Mouse (Mus musculus): ENCODE results near the gene Castor2. TPM values are rescaled to one million over a fixed set of nuclear protein-coding genes. Genes with fewer than 3 reads are reported as not detected.

The Castor2 gene
- polyA plus RNA-seq, 1 experiment, result 4.9 TPM

GRCm38 (mm10) chr5:134131586-134131985 lies 32.1 kb downstream of the Castor2 start:
- H3K27ac ChIP-seq (ENCODE audit: control insufficient read depth, insufficient read depth, low read depth, low read length, poor library complexity), result no peak overlapping the region

GRCm38 (mm10) chr5:134136022-134136421 lies 36.5 kb downstream of the Castor2 start:
- no peak for TF ChIP-seq CTCF (IDR thresholded peaks at IDR 0.05; ENCODE audit: control insufficient read depth, insufficient read depth, low read length)
- TF ChIP-seq POLR2A (IDR thresholded peaks at IDR 0.05; ENCODE audit: borderline replicate concordance, control insufficient read depth, low read depth, low read length), result no peak
- Histone ChIP-seq H3K4me1 (ENCODE audit: control insufficient read depth, insufficient read depth, low read length) (no peaks in the 10 kb centered on the region), H3K4me3 (replicated peaks; ENCODE audit: control insufficient read depth, low read depth, low read length) (no peak overlapping the region), H3K27ac (ENCODE audit: control insufficient read depth, insufficient read depth, low read depth, low read length, poor library complexity) (no peak overlapping the region)
- WGBS, result 86% methylated on average over 12 of the region's 12 CpGs

More at GRCm38 (mm10) chr5:134131586-134131985, 32.1 kb downstream of the Castor2 start:
- no peaks in the 10 kb centered on the region for H3K4me1 ChIP-seq (ENCODE audit: control insufficient read depth, insufficient read depth, low read length)
- TF ChIP-seq CTCF (IDR thresholded peaks at IDR 0.05; ENCODE audit: control insufficient read depth, insufficient read depth, low read length) (no peak), POLR2A (IDR thresholded peaks at IDR 0.05; ENCODE audit: borderline replicate concordance, control insufficient read depth, low read depth, low read length) (no peak)
- 52% methylated on average over 4 of the region's 4 CpGs for WGBS
- H3K4me3 ChIP-seq (replicated peaks; ENCODE audit: control insufficient read depth, low read depth, low read length), result no peak overlapping the region

DNA sequence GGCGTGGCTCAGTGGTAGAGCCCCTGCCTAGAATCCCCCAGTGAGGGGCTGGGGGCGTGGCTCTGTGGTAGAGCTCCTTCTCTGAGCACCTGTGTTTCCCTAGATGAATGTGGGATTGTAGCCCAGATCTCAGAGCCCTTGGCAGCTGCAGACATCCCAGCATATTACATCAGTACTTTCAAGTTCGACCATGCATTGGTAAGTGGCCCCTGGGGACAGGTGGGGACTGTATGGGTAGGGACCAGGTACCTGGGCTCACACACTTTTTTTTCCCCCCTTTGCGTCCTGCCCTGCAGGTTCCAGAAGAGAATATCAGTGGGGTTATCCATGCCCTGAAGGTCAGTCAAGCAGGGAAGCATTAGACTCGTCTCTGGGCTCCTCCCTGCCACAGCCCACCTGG lies 38.4 kb downstream of the Castor2 start:
- no peak overlapping the region for H3K27ac ChIP-seq (ENCODE audit: control insufficient read depth, insufficient read depth, low read depth, low read length, poor library complexity)
- WGBS, result 78% methylated on average over 5 of the region's 5 CpGs
- no peak for TF ChIP-seq CTCF (IDR thresholded peaks at IDR 0.05; ENCODE audit: control insufficient read depth, insufficient read depth, low read length)
- no peak for TF ChIP-seq POLR2A (IDR thresholded peaks at IDR 0.05; ENCODE audit: borderline replicate concordance, control insufficient read depth, low read depth, low read length)
- H3K4me1 ChIP-seq (ENCODE audit: control insufficient read depth, insufficient read depth, low read length), result no peaks in the 10 kb centered on the region
- no peak overlapping the region for H3K4me3 ChIP-seq (replicated peaks; ENCODE audit: control insufficient read depth, low read depth, low read length)

DNA sequence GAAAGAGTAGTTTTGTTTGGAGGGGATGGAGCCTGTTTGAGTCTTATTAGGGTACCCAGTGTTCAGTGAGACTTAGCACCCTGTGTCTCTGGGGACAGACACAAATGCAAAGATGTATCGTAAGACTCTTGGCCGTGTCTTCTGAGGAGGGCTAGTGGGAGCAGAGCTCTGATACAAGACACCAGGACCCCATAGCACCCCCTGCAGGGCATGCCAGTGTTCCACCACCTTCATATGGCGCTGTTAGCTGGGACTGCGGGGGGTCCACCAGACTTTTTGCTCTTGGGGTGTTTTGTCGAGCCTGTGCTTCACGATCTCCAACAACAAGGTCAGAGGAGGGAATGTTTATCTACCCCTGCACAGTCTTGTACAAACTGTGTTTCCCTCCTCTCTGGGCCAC lies 39.9 kb downstream of the Castor2 start:
- WGBS, result 79% methylated on average over 6 of the region's 6 CpGs
- no peak overlapping the region for H3K4me3 ChIP-seq (replicated peaks; ENCODE audit: control insufficient read depth, low read depth, low read length)
- TF ChIP-seq POLR2A (IDR thresholded peaks at IDR 0.05; ENCODE audit: borderline replicate concordance, control insufficient read depth, low read depth, low read length) (no peak), CTCF (IDR thresholded peaks at IDR 0.05; ENCODE audit: control insufficient read depth, insufficient read depth, low read length) (no peak)

DNA sequence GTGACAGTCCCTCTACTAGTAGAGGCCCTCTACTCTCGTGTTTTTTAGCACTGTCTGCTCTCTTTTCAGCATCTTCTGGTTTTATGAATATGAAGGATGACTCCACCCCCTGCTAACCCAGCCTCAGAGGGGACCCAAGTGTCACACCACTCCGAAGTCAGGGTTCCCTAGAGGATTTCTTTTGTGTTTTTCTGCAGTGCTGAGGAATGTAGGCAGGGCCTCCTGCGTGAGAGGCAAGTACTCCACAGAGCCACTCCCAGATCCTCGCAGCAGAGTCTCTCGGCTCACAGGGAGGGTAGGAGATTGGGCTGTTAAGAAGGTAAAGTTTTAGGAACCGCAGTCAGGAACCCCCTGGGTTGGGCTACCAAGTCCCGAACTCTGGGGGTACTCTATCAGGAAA lies 41.7 kb downstream of the Castor2 start:
- no peak overlapping the region for H3K27ac ChIP-seq (ENCODE audit: control insufficient read depth, insufficient read depth, low read depth, low read length, poor library complexity)
- WGBS, result 81% methylated on average over 7 of the region's 7 CpGs
- H3K4me1 ChIP-seq (ENCODE audit: control insufficient read depth, insufficient read depth, low read length), result no peaks in the 10 kb centered on the region
- TF ChIP-seq POLR2A (IDR thresholded peaks at IDR 0.05; ENCODE audit: borderline replicate concordance, control insufficient read depth, low read depth, low read length) (no peak), CTCF (IDR thresholded peaks at IDR 0.05; ENCODE audit: control insufficient read depth, insufficient read depth, low read length) (no peak)
- no peak overlapping the region for H3K4me3 ChIP-seq (replicated peaks; ENCODE audit: control insufficient read depth, low read depth, low read length)

More for the DNA sequence above, 39.9 kb downstream of the Castor2 start:
- Histone ChIP-seq H3K4me1 (ENCODE audit: control insufficient read depth, insufficient read depth, low read length) (no peaks in the 10 kb centered on the region), H3K27ac (ENCODE audit: control insufficient read depth, insufficient read depth, low read depth, low read length, poor library complexity) (no peak overlapping the region)

DNA sequence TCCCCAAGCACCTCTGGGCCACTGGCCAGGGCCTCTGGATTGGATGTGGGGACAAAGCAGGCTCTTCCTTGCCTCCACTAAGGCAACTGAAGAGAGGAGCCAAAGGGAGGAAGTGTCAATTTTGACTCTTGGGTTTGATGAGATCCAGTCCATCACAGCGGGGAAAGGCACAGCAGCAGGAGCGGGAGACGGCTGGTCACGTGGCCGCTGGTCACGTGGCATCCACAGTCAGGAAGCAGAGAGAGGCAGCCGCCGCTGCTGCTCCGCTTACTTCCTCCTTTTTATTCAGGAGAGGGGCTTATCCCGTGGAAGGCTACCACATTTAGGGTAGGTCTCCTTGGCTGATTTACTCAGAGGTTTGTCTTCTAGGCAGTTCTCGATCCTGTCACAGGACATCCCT lies 42.9 kb downstream of the Castor2 start:
- no peak for TF ChIP-seq POLR2A (IDR thresholded peaks at IDR 0.05; ENCODE audit: borderline replicate concordance, control insufficient read depth, low read depth, low read length)
- TF ChIP-seq CTCF (IDR thresholded peaks at IDR 0.05; ENCODE audit: control insufficient read depth, insufficient read depth, low read length), result no peak
- Histone ChIP-seq H3K4me1 (ENCODE audit: control insufficient read depth, insufficient read depth, low read length) (no peaks in the 10 kb centered on the region), H3K27ac (ENCODE audit: control insufficient read depth, insufficient read depth, low read depth, low read length, poor library complexity) (no peak overlapping the region), H3K4me3 (replicated peaks; ENCODE audit: control insufficient read depth, low read depth, low read length) (no peak overlapping the region)
- 84% methylated on average over 11 of the region's 11 CpGs for WGBS

- Histone ChIP-seq H3K4me1 (ENCODE audit: control insufficient read depth, insufficient read depth, low read length) (no peaks in the 10 kb centered on the region), H3K27ac (ENCODE audit: control insufficient read depth, insufficient read depth, low read depth, low read length, poor library complexity) (no peak overlapping the region), H3K4me3 (replicated peaks; ENCODE audit: control insufficient read depth, low read depth, low read length) (no peak overlapping the region)
- WGBS, result 90% methylated on average over 8 of the region's 8 CpGs
- no peak for TF ChIP-seq POLR2A (IDR thresholded peaks at IDR 0.05; ENCODE audit: borderline replicate concordance, control insufficient read depth, low read depth, low read length)
- TF ChIP-seq CTCF (IDR thresholded peaks at IDR 0.05; ENCODE audit: control insufficient read depth, insufficient read depth, low read length), result no peak
These were observed 45.5 kb downstream of the Castor2 start for GRCm38 (mm10) chr5:134144986-134145385.

GRCm38 (mm10) chr5:134147194-134147753 lies 47.8 kb downstream of the Castor2 start:
- H3K27ac ChIP-seq (ENCODE audit: control insufficient read depth, insufficient read depth, low read depth, low read length, poor library complexity), result no peak overlapping the region
- TF ChIP-seq POLR2A (IDR thresholded peaks at IDR 0.05; ENCODE audit: borderline replicate concordance, control insufficient read depth, low read depth, low read length) (no peak), CTCF (IDR thresholded peaks at IDR 0.05; ENCODE audit: control insufficient read depth, insufficient read depth, low read length) (no peak)
- WGBS, result 82% methylated on average over 10 of the region's 10 CpGs
- H3K4me1 ChIP-seq (ENCODE audit: control insufficient read depth, insufficient read depth, low read length), result no peaks in the 10 kb centered on the region
- no peak overlapping the region for H3K4me3 ChIP-seq (replicated peaks; ENCODE audit: control insufficient read depth, low read depth, low read length)

- Histone ChIP-seq H3K4me1 (ENCODE audit: control insufficient read depth, insufficient read depth, low read length) (no peaks in the 10 kb centered on the region), H3K27ac (ENCODE audit: control insufficient read depth, insufficient read depth, low read depth, low read length, poor library complexity) (no peak overlapping the region), H3K4me3 (replicated peaks; ENCODE audit: control insufficient read depth, low read depth, low read length) (no peak overlapping the region)
- TF ChIP-seq POLR2A (IDR thresholded peaks at IDR 0.05; ENCODE audit: borderline replicate concordance, control insufficient read depth, low read depth, low read length) (no peak), CTCF (IDR thresholded peaks at IDR 0.05; ENCODE audit: control insufficient read depth, insufficient read depth, low read length) (no peak)
- 93% methylated on average over 4 of the region's 4 CpGs for WGBS
These were observed 48.6 kb downstream of the Castor2 start for GRCm38 (mm10) chr5:134148153-134148552.

Data from bone marrow, adult 2 months (tissue).